Mouse (Mus musculus): ENCODE results near the gene Paxx. TPM values are rescaled to one million over a fixed set of nuclear protein-coding genes. Genes with fewer than 3 reads are reported as not detected.

Paxx gene
- polyA plus RNA-seq, 1 experiment from 2014 or later = 14.3 TPM

GRCm38 (mm10) chr2:25456205-25456953 lies 4.5 kb downstream of the Paxx start, which contains the start of gene Clic3:
Gene Clic3, plus strand, starts transcription at chr2:25456838.
- WGBS = 65% methylated on average over 14 of the region's 14 CpGs
- no peak within 1 kb of the TSS for H3K4me2 ChIP-seq (ENCODE audit: low read depth, low read length)
- H3K27me3 ChIP-seq (ENCODE audit: control insufficient read depth, insufficient read depth, low read length) = no peaks in the 10 kb centered on the region
- H3K9ac ChIP-seq (replicated peaks; ENCODE audit: low read length) = no peak within 1 kb of the TSS
- no peak for ATAC-seq (replicated peaks; ENCODE audit: insufficient number of reproducible peaks, low FRiP score, low TSS enrichment, low read depth)
- no peak within 1 kb of the TSS for H3K27ac ChIP-seq (replicated peaks; ENCODE audit: low read depth, low read length)
- no peak within 1 kb of the TSS for H3K4me3 ChIP-seq (ENCODE audit: low read depth, low read length)
- no peaks in the 10 kb centered on the region for H3K4me1 ChIP-seq (ENCODE audit: control insufficient read depth, insufficient read depth, low read length)
- H3K36me3 ChIP-seq (replicated peaks; ENCODE audit: control insufficient read depth, insufficient read depth, low read depth, low read length) = no peaks in the 10 kb centered on the region; the same call in 1 of the 2 replicates
- no peaks in the 10 kb centered on the region for H3K9me3 ChIP-seq (replicated peaks; ENCODE audit: control insufficient read depth, low read length)
- no peak for DNase-seq (ENCODE audit: low spot score)

GRCm38 (mm10) chr2:25452951-25453350 lies 7.9 kb downstream of the Paxx start:
- H3K4me1 ChIP-seq (ENCODE audit: control insufficient read depth, insufficient read depth, low read length) = no peaks in the 10 kb centered on the region
- no peaks in the 10 kb centered on the region for H3K27me3 ChIP-seq (ENCODE audit: control insufficient read depth, insufficient read depth, low read length)
- ATAC-seq (replicated peaks; ENCODE audit: insufficient number of reproducible peaks, low FRiP score, low TSS enrichment, low read depth) = no peak
- H3K4me3 ChIP-seq (ENCODE audit: low read depth, low read length) = no peak overlapping the region
- no peak overlapping the region for H3K9ac ChIP-seq (replicated peaks; ENCODE audit: low read length)
- no peaks in the 10 kb centered on the region for H3K9me3 ChIP-seq (replicated peaks; ENCODE audit: control insufficient read depth, low read length)
- no peaks in the 10 kb centered on the region for H3K36me3 ChIP-seq (replicated peaks; ENCODE audit: control insufficient read depth, insufficient read depth, low read depth, low read length)
- DNase-seq (ENCODE audit: low spot score) = no peak
- no peak overlapping the region for H3K4me2 ChIP-seq (ENCODE audit: low read depth, low read length)
- H3K27ac ChIP-seq (replicated peaks; ENCODE audit: low read depth, low read length) = no peak overlapping the region
- 55% methylated on average over 1 of the region's 1 CpGs for WGBS

GRCm38 (mm10) chr2:25450853-25451647 lies 9.8 kb downstream of the Paxx start:
- Histone ChIP-seq H3K27ac (replicated peaks; ENCODE audit: low read depth, low read length) (no peak overlapping the region), H3K4me3 (ENCODE audit: low read depth, low read length) (no peak overlapping the region), H3K4me2 (ENCODE audit: low read depth, low read length) (no peak overlapping the region), H3K9me3 (replicated peaks; ENCODE audit: control insufficient read depth, low read length) (no peaks in the 10 kb centered on the region), H3K9ac (replicated peaks; ENCODE audit: low read length) (no peak overlapping the region), H3K27me3 (ENCODE audit: control insufficient read depth, insufficient read depth, low read length) (no peaks in the 10 kb centered on the region), H3K4me1 (ENCODE audit: control insufficient read depth, insufficient read depth, low read length) (no peaks in the 10 kb centered on the region), H3K36me3 (replicated peaks; ENCODE audit: control insufficient read depth, insufficient read depth, low read depth, low read length) (no peaks in the 10 kb centered on the region)
- 84% methylated on average over 8 of the region's 8 CpGs for WGBS
- ATAC-seq (replicated peaks; ENCODE audit: insufficient number of reproducible peaks, low FRiP score, low TSS enrichment, low read depth) = no peak
- no peak for DNase-seq (ENCODE audit: low spot score)

GRCm38 (mm10) chr2:25442682-25443081 lies 18.2 kb downstream of the Paxx start:
- Histone ChIP-seq H3K27ac (replicated peaks; ENCODE audit: low read depth, low read length) (no peak overlapping the region), H3K36me3 (replicated peaks; ENCODE audit: control insufficient read depth, insufficient read depth, low read depth, low read length) (no peaks in the 10 kb centered on the region), H3K27me3 (ENCODE audit: control insufficient read depth, insufficient read depth, low read length) (no peaks in the 10 kb centered on the region), H3K4me2 (ENCODE audit: low read depth, low read length) (no peak overlapping the region), H3K4me3 (ENCODE audit: low read depth, low read length) (no peak overlapping the region), H3K4me1 (ENCODE audit: control insufficient read depth, insufficient read depth, low read length) (no peaks in the 10 kb centered on the region), H3K9ac (replicated peaks; ENCODE audit: low read length) (no peak overlapping the region), H3K9me3 (replicated peaks; ENCODE audit: control insufficient read depth, low read length) (no peaks in the 10 kb centered on the region)
- DNase-seq (ENCODE audit: low spot score) (no peak), ATAC-seq (replicated peaks; ENCODE audit: insufficient number of reproducible peaks, low FRiP score, low TSS enrichment, low read depth) (no peak)
- WGBS = 87% methylated on average over 14 of the region's 14 CpGs

GRCm38 (mm10) chr2:25441067-25441466 lies 19.8 kb downstream of the Paxx start:
- no peaks in the 10 kb centered on the region for H3K27me3 ChIP-seq (ENCODE audit: control insufficient read depth, insufficient read depth, low read length)
- no peak overlapping the region for H3K4me2 ChIP-seq (ENCODE audit: low read depth, low read length)
- DNase-seq (ENCODE audit: low spot score) (no peak), ATAC-seq (replicated peaks; ENCODE audit: insufficient number of reproducible peaks, low FRiP score, low TSS enrichment, low read depth) (no peak)
- H3K4me1 ChIP-seq (ENCODE audit: control insufficient read depth, insufficient read depth, low read length) = no peaks in the 10 kb centered on the region
- H3K9me3 ChIP-seq (replicated peaks; ENCODE audit: control insufficient read depth, low read length) = no peaks in the 10 kb centered on the region
- H3K9ac ChIP-seq (replicated peaks; ENCODE audit: low read length) = no peak overlapping the region
- H3K36me3 ChIP-seq (replicated peaks; ENCODE audit: control insufficient read depth, insufficient read depth, low read depth, low read length) = no peaks in the 10 kb centered on the region
- no peak overlapping the region for H3K27ac ChIP-seq (replicated peaks; ENCODE audit: low read depth, low read length)
- 86% methylated on average over 20 of the region's 20 CpGs for WGBS
- no peak overlapping the region for H3K4me3 ChIP-seq (ENCODE audit: low read depth, low read length)

GRCm38 (mm10) chr2:25436286-25436820 lies 24.5 kb downstream of the Paxx start:
- H3K36me3 ChIP-seq (replicated peaks; ENCODE audit: control insufficient read depth, insufficient read depth, low read depth, low read length) = no peaks in the 10 kb centered on the region
- H3K4me3 ChIP-seq (ENCODE audit: low read depth, low read length) = no peak overlapping the region
- no peak overlapping the region for H3K9ac ChIP-seq (replicated peaks; ENCODE audit: low read length)
- no peak for ATAC-seq (replicated peaks; ENCODE audit: insufficient number of reproducible peaks, low FRiP score, low TSS enrichment, low read depth)
- 88% methylated on average over 10 of the region's 10 CpGs for WGBS
- no peaks in the 10 kb centered on the region for H3K4me1 ChIP-seq (ENCODE audit: control insufficient read depth, insufficient read depth, low read length)
- H3K4me2 ChIP-seq (ENCODE audit: low read depth, low read length) = no peak overlapping the region
- H3K27ac ChIP-seq (replicated peaks; ENCODE audit: low read depth, low read length) = no peak overlapping the region
- DNase-seq (ENCODE audit: low spot score) = no peak
- no peaks in the 10 kb centered on the region for H3K9me3 ChIP-seq (replicated peaks; ENCODE audit: control insufficient read depth, low read length)
- no peaks in the 10 kb centered on the region for H3K27me3 ChIP-seq (ENCODE audit: control insufficient read depth, insufficient read depth, low read length)

- Histone ChIP-seq H3K4me2 (ENCODE audit: low read depth, low read length) (no peak overlapping the region), H3K4me1 (ENCODE audit: control insufficient read depth, insufficient read depth, low read length) (no peaks in the 10 kb centered on the region), H3K36me3 (replicated peaks; ENCODE audit: control insufficient read depth, insufficient read depth, low read depth, low read length) (no peaks in the 10 kb centered on the region), H3K9me3 (replicated peaks; ENCODE audit: control insufficient read depth, low read length) (no peaks in the 10 kb centered on the region), H3K4me3 (ENCODE audit: low read depth, low read length) (no peak overlapping the region), H3K27me3 (ENCODE audit: control insufficient read depth, insufficient read depth, low read length) (0 out of 2 replicates have a peak, but pooled peaks cover 4% of the 10 kb centered on the region), H3K27ac (replicated peaks; ENCODE audit: low read depth, low read length) (no peak overlapping the region), H3K9ac (replicated peaks; ENCODE audit: low read length) (no peak overlapping the region)
- no peak for ATAC-seq (replicated peaks; ENCODE audit: insufficient number of reproducible peaks, low FRiP score, low TSS enrichment, low read depth)
- DNase-seq (ENCODE audit: low spot score) = no peak
- WGBS = 89% methylated on average over 8 of the region's 8 CpGs
Observed at GRCm38 (mm10) chr2:25434292-25434691, 26.6 kb downstream of the Paxx start.

GRCm38 (mm10) chr2:25433101-25433500 lies 27.8 kb downstream of the Paxx start:
- Histone ChIP-seq H3K4me1 (ENCODE audit: control insufficient read depth, insufficient read depth, low read length) (no peaks in the 10 kb centered on the region), H3K9me3 (replicated peaks; ENCODE audit: control insufficient read depth, low read length) (no peaks in the 10 kb centered on the region), H3K9ac (replicated peaks; ENCODE audit: low read length) (no peak overlapping the region), H3K36me3 (replicated peaks; ENCODE audit: control insufficient read depth, insufficient read depth, low read depth, low read length) (no peaks in the 10 kb centered on the region), H3K4me3 (ENCODE audit: low read depth, low read length) (no peak overlapping the region), H3K27ac (replicated peaks; ENCODE audit: low read depth, low read length) (no peak overlapping the region), H3K27me3 (ENCODE audit: control insufficient read depth, insufficient read depth, low read length) (0 out of 2 replicates have a peak, but pooled peaks cover 4% of the 10 kb centered on the region), H3K4me2 (ENCODE audit: low read depth, low read length) (no peak overlapping the region)
- DNase-seq (ENCODE audit: low spot score) (no peak), ATAC-seq (replicated peaks; ENCODE audit: insufficient number of reproducible peaks, low FRiP score, low TSS enrichment, low read depth) (no peak)
- 89% methylated on average over 17 of the region's 17 CpGs for WGBS

Data from embryonic facial prominence, embryonic 11.5 days (tissue).